Mouse (Mus musculus): Measurements from ENCODE around the gene Eef1akmt1. TPM values are rescaled to one million over a fixed set of nuclear protein-coding genes. Genes with fewer than 3 reads are reported as not detected.

The Eef1akmt1 gene
- polyA plus RNA-seq, 1 experiment from 2014 or later: 95.5 TPM

Other genes with a start within 250 kb of the Eef1akmt1 start
- 91.6 and 103 TPM in 2 replicates for gene Cryl1, start 173.1 kb downstream of the Eef1akmt1 start, polyA plus RNA-seq (2015; fragmentation: Nextera tagmentation; extraction: Ambion mirVana)
- gene Ift88, start 147.6 kb downstream of the Eef1akmt1 start, polyA plus RNA-seq (2015; fragmentation: Nextera tagmentation; extraction: Ambion mirVana): 9.4 and 11.9 TPM in 2 replicates
- gene Il17d, start 46.8 kb downstream of the Eef1akmt1 start, polyA plus RNA-seq (2015; fragmentation: Nextera tagmentation; extraction: Ambion mirVana): 7.3 and 7.4 TPM in 2 replicates
- 22.2 and 23.4 TPM in 2 replicates for gene Xpo4, start 93.8 kb upstream of the Eef1akmt1 start, polyA plus RNA-seq (2015; fragmentation: Nextera tagmentation; extraction: Ambion mirVana)
- 0.05 TPM in 1 of 2 replicates, not detected in the other for gene Gm49361, start 174.5 kb upstream of the Eef1akmt1 start, polyA plus RNA-seq (2015; fragmentation: Nextera tagmentation; extraction: Ambion mirVana)
- gene Lats2, start 186.8 kb upstream of the Eef1akmt1 start, polyA plus RNA-seq (2015; fragmentation: Nextera tagmentation; extraction: Ambion mirVana): 16.2 and 16.9 TPM in 2 replicates
- gene Sap18, start 226.6 kb upstream of the Eef1akmt1 start, polyA plus RNA-seq (2015; fragmentation: Nextera tagmentation; extraction: Ambion mirVana): 18.2 and 22.3 TPM in 2 replicates